Mouse (Mus musculus) lung, postnatal 14 days (tissue): ENCODE results near the gene Agxt2.

Experiments used
- DNase-seq: peaks from one replicate; pipeline ENCODE4 v3.0.0; 2021

The Agxt2 gene

GRCm38 (mm10) chr15:10436893-10437292 lies 78.6 kb downstream of the Agxt2 start:
- no peak for DNase-seq

GRCm38 (mm10) chr15:10439963-10440362 lies 81.6 kb downstream of the Agxt2 start:
- no peak for DNase-seq

GRCm38 (mm10) chr15:10441493-10441892 lies 83.2 kb downstream of the Agxt2 start:
- DNase-seq = no peak

GRCm38 (mm10) chr15:10442275-10442674 lies 83.9 kb downstream of the Agxt2 start:
- no peak for DNase-seq

- no peak for DNase-seq
Measured at GRCm38 (mm10) chr15:10447102-10447501, 88.8 kb downstream of the Agxt2 start.
